Mouse (Mus musculus): Measurements from ENCODE around the gene Cd36.
"Not testable (repeated sequence)": the region's sequence is repeated elsewhere in the genome, so short reads cannot be mapped to it uniquely, and the experiment has no call there.

Cd36 gene

DNA sequence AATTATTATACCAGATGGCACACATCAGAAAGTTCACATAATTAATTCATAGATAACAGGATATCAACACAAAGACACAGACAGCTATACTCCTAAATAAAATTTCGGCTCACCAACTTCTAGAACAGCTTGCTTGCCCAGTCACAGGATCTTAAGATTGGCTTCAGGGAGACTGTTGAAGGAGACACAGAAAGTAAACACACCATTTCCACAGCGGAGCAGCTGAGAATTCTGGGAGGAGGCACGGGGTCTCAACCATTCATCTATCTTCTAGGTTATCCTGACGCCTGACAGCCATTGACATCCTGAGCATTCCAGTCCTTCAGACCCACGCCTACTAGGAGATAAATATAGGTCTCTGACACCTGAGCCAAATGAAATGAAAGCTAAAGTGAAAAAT, at the start of gene Cd36:
Gene Cd36 (minus strand): TSS at position 204 of the 400 bp plus-strand sequence.
- in situ Hi-C loops (cut with MseI, MboI) = no loop called here

DNA sequence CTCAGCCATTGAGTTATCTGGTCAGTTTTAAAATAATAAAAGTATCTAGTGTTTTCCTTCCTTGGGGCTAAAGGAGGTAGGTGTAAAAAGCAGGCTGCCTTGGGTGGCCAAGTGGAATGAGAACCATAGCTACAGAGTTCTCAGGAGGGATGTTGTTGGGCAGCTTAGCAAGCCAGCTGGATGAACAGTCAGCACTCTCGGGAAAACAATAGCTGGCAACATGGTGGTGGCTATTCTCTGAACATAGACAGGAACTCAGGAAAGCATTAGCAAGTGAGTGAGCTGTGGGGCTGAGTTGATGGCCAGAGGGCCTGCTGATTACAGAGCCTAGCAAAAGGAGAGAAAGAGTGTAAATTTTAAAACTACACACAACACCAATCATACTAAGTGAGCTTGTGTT, 45.9 kb upstream of the Cd36 start:
- in situ Hi-C loops (cut with MseI, MboI) = no loop called here

DNA sequence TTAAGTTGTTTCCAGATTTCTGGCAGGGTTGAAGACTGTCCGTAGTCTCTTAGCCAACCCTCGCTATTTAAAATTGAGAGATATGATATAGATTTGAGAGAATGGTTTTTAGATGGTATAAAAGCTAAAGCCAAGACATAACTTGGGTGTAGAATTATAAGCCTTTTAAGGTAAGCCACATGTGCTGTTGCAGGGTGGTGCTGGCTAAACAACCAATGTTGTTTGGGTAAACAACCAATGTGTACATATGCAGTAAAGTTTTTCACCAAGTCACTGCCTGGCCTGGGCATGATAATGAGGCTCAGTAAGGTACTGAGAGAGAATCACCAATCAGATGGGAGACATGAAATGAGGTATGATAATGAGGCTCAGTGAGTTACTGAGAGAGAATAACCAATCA, 43.0 kb upstream of the Cd36 start:
- in situ Hi-C loops (cut with MseI, MboI) = not testable (repeated sequence)

DNA sequence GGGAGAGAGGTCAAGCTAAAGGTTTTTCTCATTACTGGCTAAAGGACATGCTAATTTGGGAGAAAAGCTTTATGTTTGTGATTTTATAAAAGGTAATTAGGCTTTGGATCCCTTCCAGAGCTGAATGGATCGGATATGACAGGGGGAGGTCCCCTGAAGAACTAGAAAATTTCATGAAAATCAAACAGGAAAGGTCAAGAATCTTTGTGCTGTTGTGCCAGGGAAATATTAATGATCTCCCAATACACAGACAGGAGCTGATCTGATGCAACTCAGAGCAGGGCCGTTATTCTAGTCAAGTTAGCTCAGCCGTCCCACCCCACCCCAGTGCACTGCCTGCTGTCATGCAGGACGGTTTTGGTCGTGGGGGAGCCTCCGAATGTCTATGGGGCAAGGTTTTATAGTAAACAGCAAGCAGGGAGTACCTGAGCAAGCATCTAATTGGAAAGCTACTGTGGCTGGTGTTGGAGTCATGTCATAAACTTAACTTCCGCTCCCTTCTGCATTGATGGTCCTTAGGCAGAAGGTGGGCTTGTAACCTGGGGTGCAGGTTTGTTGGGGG, 40.5 kb upstream of the Cd36 start:
- in situ Hi-C loops (cut with MseI, MboI) = no loop called here

DNA sequence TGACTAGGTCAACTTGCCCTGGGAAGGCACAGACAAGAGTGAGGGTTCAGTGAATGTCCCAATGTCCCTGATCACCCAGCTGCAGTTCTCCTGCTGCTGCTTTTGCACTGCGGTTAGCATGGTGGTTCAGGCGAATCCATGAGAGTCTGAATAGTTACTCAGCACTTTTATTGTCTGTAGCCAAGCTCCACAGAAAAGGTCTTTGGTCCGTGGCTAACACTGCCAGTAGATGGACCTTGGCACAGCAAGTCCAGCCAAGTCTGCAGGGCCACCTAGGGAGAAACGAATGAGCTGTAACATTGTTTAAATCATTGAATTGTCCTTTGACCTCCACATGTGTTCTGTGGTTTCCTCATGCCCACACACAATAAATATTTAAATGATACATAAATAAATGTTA, 39.9 kb upstream of the Cd36 start:
- in situ Hi-C loops (cut with MseI, MboI) = no loop called here

DNA sequence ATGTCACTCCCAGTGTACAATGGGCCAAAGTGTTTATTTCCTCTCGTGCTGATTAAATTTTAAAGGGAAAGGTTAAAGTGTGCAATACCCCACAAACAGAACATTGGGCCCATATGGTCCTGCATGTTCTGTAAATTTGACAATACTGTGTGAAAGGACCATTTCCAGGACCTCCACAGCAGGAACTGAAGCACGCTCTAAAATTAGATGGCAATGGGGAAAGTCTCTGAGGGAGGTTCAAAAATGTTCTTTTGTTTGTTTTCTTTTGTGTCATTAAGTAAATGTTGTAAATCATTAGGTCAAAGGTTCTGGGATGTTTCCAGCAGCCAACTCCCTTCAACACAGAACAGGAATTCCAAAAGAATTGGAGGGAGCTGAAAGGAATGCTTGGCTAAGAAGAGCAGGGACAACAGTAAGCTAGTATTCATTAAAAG, 35.5 kb upstream of the Cd36 start:
- in situ Hi-C loops (cut with MseI, MboI) = no loop called here

DNA sequence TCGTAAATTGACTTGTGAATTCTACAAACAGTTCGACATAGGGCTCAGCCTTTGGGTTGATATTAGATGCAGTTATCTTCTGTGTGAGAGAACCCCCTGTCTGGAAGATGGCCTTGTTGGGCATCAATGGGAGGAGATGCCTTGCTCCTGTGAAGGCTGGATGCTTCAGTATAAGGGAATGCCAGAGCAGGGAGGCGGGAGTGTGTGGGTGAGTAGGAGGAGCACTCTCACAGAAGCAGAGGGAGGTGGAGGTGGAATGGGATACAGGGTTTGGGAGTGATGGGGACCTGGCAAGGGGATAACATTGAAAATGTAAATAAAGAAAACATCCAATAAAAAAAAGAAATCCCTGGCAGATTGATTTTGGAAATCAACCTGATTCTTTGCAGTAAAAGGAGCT, 35.0 kb upstream of the Cd36 start:
- in situ Hi-C loops (cut with MseI, MboI) = no loop called here

DNA sequence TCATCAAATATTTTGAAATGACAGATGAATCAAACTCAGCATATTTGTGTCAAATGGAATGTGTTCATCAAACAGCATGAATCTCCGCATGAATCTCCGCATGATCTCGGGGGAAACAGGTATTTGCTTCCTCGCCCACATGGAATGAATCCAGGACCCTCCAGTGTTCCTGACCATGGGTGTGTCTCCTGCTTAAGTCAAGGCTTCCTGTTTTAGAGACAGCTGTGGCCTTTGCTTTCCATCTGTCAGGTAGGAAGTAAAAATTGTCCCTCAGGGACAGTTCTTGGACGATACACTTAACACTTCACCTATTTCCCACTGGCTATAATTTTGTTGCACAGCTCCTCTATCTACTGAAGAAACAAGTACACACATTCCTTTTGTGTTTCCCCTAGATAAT, 30.4 kb upstream of the Cd36 start:
- in situ Hi-C loops (cut with MseI, MboI) = no loop called here

DNA sequence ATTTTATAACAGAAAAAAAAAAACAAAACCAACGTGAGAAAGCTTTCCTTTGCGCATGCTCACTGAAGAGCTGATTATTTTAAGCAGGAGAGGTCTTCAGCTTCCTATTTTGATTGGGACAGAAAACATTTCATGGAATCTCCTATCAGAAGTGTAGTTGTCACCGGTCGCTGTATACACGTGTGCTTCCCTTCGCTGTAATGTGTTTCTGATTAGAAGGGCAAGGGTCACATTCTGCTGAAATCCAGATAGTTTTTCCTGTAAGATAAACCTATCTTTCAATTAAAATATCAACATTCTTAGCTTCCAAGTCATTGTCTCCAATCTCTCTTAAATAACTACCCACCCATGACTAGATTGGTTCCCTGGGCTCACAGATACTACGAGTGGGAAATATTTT, 16.2 kb upstream of the Cd36 start:
- in situ Hi-C loops (cut with MseI, MboI) = no loop called here

DNA sequence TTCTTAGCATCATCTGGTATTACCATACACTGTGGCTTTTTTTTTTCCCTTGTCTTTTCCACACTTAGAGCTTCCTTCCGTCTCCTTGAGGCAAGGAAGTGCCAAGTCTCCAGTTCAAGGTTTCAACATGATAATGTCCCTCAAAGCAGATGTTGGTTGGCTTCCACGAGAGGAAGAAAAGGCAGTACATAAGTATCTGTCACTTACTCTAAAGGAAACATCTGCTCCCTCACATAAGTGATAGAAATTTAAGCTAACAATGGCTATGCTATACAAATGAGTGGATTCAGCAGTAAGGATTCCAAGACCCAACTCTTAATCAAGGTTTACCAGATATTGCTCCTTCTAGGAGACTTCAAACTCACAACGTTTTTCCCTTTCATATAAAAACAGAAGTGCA, 10.3 kb upstream of the Cd36 start:
- in situ Hi-C loops (cut with MseI, MboI) = no loop called here

DNA sequence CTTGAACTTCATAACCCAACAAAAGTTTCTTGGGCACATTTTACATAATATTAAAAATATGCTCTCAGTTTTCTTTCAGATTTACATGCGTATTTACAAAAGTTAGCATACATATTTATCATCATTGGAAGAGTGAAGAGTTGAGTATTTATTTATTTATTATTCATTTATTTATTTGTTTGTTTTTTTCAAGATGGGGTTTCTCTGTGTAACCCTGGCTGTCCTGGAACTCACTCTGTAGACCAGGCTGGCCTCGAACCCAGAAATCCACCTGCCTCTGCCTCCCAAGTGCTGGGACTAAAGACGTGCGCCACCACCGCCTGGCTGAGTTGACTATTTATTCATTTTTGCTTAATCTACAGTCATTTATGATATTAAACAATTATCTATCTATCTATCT, 9.0 kb upstream of the Cd36 start:
- in situ Hi-C loops (cut with MseI, MboI) = not testable (repeated sequence)

DNA sequence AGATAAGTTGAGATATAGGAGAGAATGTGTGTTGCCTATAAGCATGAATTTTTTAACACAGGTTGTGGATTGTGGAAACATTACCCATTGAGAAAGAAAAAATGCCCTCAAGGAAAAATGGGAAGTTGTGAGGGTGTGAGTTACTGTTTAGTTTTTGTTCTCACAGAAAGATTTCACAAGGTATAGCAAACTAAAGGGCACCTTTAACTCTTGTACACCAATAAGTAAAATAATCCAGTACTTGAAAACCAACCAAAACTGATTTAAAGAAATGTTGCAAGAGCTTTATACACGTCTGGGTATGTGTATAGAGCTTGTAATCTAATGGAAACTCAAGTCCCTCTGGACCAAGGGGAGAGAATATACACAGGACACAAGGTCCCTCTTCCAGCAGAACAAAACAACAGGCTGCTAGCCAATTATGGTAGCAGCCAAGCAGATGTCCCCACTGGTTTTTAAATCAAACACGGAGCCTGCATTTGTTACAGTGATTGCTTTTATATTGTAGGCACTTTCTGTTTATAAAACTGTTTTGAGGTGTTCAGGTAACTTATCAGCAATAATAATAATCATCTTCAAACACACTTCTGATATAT, 5.1 kb upstream of the Cd36 start:
- in situ Hi-C loops (cut with MseI, MboI) = no loop called here

DNA sequence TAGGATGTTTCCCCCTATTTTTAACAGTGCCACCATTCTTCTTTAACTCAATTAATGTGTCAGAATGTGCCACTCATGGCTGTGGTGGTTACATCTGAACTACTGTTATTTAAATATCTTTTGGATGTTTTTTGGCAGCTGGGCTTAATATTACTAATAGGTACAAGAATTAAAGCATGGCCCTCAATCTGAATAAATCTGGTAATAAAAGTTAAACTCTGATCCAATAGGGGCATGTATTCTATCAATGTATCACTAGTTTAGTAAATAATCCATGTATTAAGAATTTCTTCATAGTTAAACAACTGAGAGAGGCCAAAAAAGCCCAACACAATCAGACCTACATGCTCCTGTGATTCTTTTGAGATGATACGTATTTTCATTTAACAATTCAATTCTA, 690 bp upstream of the Cd36 start:
- in situ Hi-C loops (cut with MseI, MboI) = no loop called here

DNA sequence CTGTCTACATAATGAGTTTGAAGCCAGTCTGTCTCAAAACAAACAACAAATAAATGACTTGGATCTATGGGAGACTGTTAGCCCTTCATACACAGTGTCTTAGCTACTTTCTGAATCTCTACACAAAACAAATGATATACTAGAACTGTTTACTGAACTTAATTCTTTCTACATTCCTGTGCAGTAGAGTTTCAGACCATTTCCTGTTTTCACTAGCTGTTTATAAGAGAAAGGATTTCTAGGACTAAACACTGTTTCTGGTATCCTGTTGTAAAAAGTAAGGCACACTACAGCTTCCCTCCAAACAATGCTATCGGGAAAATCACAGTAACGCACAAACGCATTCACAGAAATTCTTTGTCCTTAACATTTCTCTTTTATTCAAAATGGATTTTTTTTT, 2.2 kb downstream of the Cd36 start:
- in situ Hi-C loops (cut with MseI, MboI) = no loop called here

DNA sequence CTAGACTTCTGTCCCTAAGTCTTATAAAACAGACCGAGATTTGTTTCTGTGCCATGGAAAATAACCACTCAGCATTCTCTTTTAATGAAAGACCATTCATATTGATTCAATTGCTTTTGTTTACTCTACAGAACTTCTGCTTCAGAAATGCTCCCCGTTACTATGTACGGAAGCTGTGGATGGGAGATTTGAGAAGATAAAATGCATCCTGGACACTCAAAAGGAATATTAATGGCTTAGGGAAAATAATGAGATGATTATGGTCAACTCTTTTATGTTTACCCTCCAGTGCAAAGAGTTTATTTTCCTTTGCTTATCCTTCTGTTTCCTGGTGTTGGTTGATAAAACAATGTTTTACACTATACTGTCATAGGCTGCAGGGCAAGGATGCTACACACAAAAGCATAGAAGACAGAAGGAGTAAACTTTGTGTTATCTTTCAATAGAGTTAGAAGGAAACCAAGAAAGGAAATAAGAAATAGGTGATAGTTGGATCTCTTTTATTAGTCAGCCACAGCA, 5.2 kb downstream of the Cd36 start:
- in situ Hi-C loops (cut with MseI, MboI) = no loop called here

DNA sequence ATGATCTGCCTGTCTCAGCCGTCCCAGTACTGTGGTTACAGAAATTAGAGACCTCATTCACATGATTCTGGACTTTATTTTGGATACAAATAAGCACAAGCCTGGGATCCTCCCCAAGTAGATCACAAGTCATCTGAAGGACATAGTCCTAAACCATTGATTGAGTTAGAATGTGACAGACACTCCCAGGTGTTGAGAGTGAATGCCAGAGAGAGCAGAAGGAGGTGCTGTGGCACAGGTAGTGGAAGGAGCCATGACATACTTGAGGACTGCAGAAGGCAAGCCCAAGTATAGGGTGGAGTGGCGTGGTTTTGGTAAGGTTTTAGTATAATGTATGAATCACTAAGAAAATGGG, 7.1 kb downstream of the Cd36 start:
- in situ Hi-C loops (cut with MseI, MboI) = no loop called here

DNA sequence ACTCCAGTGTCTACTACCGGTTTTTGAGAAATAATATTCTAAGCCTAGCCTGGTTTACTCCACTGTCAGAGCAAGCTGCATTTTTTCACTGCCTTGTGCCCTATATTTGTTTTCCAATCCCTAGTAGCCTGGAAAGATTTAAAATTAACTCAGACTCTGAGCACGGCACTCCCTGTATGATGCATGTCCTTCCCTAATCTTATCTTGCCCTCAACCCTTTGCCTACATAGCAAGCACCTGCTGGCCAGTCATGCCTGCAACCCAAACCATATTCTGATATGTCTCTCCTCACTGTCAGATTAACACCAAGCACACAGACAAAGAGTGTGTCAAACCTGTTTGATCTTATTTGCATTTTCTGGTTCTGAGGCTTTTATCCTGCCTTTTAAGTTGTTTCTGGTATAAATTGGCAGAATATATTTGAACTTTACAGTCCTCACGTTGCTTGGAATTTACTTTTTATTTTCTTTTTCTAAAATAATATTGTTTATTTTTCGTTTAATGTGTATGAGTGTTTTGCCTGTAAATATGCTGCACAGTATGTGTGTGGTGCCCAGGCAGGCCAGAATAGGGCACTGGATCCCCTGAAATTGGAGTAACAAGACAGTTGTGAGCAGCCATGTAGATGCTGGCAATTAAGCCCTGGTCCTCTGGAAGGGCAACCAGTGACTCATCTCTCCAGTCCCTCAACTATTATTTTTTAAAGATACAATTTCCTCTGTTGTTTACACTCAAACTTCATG, 7.6 kb downstream of the Cd36 start:
- in situ Hi-C loops (cut with MseI, MboI) = no loop called here

DNA sequence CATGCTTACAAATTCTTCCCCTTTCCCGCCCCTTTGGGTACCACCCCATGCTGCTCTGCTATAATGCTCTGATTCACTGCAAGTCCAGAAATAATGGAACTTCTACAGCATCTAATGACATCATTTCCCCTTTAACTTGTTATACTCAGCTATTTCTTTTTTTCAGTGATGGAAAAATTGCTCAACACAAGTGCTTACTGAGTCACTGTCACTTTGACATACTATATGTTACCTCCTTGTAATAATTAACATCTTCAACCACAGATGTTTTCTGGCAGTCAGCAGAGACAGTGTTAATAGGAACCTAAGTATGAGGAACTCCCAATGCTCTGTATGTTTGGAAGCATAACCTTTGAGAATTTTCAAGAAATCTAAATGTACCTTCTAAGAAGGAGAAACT, 8.7 kb downstream of the Cd36 start:
- in situ Hi-C loops (cut with MseI, MboI) = no loop called here

DNA sequence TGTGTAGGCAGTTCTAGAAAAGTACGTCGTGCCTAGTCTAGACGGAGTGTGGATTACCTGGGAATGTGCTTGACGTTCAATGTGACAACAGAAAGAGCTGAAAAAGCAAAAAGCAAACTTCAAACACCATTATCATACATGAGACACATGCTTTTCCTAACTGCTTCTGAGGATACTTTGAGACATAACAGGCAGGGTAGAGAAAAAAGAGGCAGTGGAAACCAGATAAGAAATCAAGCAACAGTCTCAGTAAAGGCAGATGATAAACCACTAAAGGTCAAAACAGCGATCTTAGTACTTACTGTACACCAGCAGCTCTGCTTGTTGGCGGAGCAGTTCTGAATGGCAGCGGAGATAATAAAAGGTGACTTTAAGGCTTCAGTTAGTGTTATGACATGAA, 11.6 kb downstream of the Cd36 start:
- in situ Hi-C loops (cut with MseI, MboI) = no loop called here

DNA sequence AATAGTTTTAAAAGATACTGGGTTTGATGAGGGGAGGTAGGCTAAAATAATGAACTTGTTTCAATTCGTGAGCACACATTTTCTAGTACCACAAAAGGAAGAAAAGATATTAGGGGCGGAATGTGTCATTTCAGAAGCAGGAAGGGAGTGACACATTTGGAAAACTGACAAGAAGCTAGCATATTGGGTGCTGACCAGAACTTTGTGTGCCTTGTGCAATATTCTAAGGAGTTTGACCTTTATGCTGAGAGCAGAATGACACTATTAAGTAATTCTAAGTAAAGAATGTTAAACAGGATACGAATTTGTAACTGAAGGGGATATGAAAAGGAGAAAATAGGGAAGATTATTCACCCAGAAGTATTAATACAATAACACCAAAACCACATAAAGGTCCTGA, 12.0 kb downstream of the Cd36 start:
- in situ Hi-C loops (cut with MseI, MboI) = no loop called here

DNA sequence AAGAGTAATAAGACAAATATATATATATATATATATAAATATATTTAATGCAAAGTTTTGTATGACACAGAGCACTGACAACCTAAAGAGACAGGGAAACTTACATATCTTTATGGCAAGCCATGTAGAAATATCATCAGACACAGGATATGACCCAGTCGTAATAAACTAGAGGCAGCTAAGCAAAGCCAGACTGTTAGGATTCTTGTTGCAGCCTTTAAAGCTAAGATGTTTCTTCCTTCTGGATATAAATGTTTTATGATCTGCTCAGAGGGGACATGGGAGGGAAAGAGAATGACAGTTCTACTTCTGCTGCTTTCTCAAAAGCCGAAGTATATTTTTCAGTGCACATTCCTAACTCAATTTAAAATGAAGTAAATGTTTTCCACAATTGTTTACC, 14.3 kb downstream of the Cd36 start:
- in situ Hi-C loops (cut with MseI, MboI) = no loop called here

DNA sequence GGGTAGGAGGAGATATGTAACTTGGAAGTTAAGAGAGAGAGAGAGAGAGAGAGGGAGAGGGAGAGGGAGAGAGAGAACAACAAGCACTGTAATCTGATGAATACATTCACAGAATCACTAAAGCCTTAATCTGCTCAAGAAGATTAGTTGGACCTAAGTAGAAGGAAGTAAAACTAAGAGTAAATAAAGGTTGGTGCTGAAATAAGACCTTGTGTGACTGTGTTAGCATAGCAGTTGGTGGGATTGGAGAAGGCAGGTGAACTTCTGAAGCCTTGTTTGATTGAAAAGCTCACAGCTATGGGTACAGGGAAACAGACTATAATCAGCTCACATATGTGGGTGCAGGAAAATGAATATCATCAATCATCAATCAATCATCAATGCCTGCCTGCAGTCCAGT, 23.2 kb downstream of the Cd36 start:
- in situ Hi-C loops (cut with MseI, MboI) = no loop called here

DNA sequence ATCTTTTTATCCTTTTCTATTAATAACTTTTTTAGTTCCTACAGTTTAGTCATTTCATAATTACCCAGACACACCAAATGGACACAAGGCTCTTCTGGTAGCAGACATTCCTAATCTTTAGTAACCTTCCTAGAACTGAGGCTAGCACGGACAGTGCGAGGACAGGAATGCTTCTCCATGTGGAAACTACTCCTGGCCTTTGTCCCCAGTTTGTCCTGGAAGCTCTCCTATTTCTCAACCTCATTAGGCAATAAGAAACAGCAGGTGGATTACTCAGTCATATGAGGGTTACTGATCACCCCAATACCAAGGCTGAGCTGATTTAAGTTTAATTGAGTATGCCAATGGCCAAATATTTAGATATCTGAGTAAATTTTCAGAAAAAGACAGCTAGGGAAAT, 25.5 kb downstream of the Cd36 start:
- in situ Hi-C loops (cut with MseI, MboI) = no loop called here

Data from mouse trophoblast stem cell (cell line).